Mouse (Mus musculus) retina, postnatal 1 day (tissue): ENCODE measurements around the gene Psme3.
A peak's percentile ranks its signal among the peaks of the same experiment; 100 is the strongest.
"Not testable (repeated sequence)": the region's sequence is repeated elsewhere in the genome, so short reads cannot be mapped to it uniquely, and the experiment has no call there.

Experiments used
- DNase-seq: peaks from one replicate; pipeline ENCODE4 v3.0.0-alpha.2; 2012

The Psme3 gene

DNA sequence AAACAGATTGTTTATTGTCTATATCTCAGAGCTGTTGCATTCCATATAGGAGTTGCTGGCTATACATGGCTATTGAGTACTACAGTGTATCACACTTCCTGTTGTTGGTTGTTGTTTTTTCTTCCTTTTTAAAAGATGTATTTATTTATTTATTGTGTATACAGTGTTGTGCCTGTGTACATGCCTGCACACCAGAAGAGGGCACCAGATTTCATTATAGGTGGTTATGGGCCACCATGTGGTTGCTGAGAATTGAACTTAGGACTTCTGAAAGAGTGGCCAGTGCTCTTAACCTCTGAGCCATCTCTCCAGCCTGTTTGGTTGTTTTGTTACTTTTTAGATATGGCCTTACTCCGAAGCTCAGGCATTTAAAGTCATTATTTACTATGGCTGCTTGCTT is 1.4 kb upstream of the Psme3 start:
- DNase-seq, result no peak

DNA sequence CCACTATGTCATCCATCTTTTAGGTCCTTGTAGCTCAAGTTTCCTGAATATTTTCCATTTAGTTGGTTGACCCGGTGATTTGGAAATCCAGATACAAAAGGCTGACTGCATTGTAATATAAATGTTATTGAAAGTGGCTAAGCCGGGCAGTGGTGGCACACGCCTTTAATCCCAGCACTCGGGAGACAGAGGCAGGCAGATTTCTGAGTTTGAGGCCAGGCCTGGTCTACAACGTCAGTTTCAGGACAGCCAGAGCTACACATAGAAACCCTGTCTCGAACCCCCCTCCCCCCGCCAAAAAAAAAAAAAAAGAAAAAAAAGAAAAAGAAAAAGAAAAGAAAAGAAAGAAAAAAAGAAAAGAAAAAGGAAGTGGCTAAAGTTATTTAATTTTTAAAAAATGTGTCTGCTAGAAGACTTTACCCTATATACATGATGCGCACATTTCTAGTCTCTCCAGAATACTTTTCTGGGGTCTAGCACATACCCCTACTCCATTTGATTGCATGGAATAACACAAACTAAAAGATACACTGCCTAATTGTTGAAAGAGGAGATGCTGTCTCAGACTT is 847 bp upstream of the Psme3 start:
- no peak for DNase-seq

DNA sequence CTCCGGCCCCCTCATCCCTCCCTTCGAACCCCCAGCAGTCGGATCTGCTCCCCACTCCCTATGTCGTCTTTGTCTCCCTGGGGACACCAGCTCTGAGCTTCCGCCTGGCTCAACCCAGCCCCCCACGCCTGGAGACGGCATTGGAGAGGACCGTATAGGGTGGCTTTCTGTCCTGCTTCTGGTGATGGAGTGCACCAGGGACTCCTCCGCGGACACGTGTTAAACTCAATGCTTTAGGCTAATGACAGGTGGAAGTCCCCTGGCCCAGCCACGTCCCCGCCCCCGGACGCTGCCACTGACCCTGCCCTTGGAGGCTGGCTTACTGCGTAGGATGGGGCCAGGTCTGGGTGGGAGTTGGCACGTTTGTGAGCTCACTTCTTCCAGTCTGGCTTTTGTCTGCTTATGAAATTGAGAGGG is 496 bp downstream of the Psme3 start:
- no peak for DNase-seq

DNA sequence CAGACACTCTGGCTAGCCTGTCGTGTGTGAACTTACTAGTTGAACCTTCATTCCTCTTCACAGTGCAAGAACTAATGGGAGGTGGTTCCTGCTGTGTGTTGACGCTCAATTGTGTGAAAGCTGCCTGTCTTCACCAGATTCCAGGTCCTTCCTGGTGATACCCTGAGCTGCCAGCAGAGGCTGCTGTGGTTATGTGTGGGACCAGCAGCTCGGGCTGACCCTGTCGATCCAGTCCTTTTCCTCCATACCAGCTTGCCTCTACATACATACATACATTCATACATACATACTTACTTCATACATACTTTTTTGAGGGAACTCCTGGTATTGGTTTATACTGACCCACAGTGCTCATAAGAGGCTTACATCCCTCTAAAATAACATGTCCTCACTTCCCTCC is 7.6 kb downstream of the Psme3 start:
- DNase-seq, result peak; percentile 75

DNA sequence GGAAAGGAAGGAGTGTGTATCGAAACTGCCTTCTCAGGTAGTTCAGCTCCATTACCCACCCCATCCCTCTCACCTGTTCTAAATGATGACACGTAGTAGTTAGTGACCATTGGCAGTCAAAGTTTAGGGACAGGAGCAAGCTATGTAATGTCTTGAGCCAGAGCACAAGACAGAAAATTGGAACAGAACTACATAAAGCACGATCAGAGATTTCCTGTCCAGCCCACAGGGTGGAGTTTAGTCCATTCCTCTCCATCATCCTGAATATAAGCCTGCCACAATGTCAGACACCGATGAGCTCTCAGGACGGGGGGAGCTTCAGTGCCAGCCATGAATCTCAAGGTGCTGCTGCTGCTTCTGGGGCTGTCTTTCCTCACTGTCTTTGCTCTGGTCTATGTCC is 8.8 kb downstream of the Psme3 start, which contains the start of gene Aoc2:
TSS of gene Aoc2 (plus strand) at position 301 of the 400 bp plus-strand sequence.
- no peak for DNase-seq

DNA sequence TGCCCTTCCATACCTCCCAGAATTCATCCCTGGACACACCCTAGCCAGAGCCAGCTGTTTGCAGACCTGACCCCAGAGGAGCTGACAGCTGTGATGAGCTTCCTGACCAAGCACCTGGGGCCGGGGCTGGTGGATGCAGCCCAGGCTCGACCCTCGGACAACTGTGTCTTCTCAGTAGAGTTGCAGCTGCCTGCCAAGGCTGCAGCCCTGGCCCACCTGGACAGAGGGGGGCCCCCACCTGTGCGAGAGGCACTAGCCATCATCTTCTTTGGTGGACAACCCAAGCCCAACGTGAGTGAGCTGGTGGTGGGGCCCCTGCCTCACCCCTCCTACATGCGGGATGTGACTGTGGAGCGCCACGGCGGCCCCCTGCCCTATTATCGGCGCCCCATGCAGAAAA is 9.2 kb downstream of the Psme3 start:
- DNase-seq, result not testable (repeated sequence)

DNA sequence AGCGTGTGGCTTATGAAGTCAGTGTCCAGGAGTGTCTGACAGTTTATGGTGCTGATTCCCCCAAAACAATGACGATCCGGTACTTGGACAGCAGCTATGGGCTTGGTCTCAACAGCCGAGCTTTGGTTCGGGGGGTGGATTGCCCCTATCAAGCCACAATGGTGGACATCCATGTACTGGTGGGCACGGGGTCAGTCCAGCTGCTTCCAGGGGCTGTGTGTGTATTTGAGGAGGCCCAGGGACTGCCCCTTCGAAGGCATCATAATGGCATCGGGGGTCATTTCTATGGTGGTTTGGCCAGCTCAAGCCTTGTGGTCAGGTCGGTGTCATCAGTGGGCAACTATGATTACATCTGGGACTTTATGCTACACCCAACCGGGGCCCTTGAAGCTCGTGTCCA is 10.1 kb downstream of the Psme3 start:
- DNase-seq, result no peak

DNA sequence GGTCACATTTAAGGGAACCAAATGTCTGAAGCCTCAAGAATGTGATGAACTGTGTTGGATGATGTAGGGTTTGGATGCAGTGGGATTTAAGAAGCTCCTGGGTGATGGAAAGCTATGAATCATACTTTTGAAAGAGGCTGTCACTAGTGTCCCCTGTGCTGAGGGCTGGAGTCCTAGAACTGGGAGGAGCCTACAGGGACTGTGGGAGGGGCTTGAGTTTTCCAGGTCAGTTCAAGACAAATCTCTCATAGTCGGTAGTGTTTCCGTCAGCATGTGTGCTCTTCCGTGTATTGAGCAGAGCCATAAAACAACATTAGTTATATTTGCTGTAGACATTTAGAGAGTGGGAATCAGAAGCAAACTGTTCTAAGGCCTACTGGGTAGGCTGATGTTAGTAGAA is 11.3 kb downstream of the Psme3 start:
- DNase-seq, result peak; percentile 34

DNA sequence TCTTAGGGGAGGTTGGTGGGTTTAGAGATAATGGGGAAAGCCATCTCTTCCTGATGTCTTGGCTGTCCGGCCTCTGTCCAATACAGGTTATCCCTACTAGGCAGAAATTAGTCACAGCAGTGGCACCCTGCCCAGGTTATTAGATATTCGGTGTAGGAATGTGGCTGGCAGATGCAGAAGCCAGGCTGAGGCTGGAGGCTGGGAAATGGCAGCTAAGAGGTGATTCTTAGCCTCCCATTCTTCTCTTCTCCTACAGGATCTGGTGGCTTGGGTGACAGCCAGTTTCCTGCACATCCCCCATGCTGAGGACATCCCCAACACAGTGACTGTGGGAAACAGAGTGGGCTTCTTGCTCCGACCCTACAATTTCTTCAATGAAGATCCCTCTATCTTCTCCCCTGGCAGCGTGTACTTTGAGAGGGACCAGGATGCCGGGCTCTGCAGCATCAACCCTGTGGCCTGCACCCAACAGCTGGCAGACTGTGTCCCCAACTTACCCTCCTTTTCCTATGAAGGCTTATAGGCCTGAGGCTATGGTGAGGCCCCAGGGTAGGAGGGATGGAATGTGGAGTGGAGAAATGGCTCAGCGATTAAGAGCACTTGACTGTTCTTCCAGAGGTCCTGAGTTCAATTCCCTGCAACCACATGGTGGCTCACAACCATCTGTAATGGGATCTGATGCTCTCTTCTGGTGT is 13.1 kb downstream of the Psme3 start:
- no peak for DNase-seq

DNA sequence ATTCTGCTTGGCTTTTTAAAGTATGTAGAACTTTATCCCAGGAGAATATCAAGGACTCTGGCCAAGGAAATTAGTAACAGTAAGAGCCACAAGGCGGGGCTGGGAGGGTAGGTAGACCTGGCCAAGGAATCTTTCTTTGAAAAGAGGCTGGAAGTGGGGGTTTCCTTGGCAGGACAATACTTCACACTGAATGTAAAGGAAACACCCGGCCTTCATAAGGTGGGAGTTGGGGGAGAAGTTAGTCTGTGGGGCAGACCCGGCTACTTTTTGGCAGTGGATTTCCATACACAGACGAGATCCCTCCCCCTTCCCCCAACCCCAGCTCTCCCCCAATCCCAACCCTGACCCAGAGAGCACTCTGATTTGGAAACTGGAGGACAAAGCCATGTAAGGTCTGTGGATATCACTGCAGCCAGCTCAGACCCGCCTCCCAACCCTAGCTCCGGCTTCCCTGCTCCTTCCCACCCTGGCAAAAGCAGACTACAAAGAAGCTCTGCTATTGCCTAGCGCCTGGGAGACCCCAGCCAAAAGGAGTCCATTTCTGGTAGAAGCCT is 14.4 kb downstream of the Psme3 start, which contains the start of gene Aoc3:
TSS of gene Aoc3 (plus strand) at position 235 of the 554 bp plus-strand sequence.
- no peak for DNase-seq

DNA sequence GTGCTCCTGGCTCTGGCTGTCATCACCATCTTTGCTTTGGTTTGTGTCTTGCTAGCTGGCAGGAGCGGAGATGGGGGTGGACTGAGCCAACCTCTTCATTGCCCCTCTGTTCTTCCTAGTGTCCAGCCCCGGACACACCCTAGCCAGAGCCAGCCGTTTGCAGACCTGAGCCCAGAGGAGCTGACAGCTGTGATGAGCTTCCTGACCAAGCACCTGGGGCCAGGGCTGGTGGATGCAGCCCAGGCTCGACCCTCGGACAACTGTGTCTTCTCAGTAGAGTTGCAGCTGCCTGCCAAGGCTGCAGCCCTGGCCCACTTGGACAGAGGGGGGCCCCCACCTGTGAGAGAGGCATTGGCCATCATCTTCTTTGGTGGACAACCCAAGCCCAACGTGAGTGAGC is 14.9 kb downstream of the Psme3 start:
- not testable (repeated sequence) for DNase-seq

DNA sequence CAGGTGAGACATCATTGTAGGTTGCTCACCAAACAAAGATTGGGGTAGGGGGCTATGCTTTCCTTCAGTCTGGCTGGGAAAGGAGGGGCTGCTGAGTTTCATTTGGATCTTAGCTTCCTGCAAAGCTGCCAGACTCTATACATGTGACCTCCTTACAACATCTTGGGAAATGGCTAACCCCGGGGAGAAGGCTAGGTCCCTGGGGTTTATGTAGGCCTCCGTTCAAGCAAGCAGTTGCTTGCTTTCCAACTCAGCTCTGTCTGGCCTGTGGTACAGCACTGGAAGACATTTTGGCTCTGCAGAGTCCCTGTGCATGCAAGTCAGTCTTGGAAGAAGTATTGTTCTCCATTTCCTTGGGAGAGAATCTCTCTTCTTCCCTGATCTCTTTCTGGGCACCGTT is 16.5 kb downstream of the Psme3 start:
- DNase-seq, result no peak

DNA sequence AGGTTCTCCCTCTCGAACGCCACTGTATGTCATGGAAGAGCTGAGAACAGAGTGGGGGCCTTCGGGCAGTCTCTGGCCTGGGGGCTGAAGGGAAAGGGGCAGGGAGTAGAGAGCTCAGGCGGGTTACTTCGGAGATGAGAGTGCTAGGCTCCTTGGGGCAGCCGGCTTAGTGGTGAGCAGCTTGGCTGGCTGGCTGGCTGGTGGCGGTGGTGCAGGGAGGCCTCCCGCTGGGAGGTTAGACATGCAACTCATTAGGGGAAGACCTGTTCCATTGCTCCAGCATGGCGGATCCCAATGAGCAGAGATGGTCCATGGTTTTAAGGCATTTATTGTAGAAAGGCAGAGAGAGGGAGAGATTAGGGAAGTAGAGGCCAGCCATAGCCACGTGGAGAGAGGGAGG is 18.0 kb downstream of the Psme3 start:
- peak; percentile 27 for DNase-seq

DNA sequence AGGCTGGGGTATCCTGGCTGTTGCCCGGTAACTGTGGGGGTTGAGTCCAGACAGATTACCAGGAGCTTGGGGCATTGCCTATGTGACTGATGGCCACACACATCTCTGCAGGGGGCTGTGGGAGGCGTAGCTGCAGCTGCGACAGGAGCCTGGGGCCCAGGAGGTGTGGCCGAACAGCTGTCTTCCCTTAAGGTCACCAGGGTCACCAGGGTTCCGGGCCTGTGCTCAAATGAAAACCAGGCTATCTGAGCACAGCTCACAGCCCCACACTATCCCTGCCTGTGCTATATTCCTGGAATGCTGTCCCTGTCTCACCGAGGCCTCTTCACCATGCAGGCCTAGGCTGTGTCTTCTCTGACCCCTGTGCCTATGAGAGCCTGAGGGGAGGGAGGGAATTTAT is 18.5 kb downstream of the Psme3 start:
- DNase-seq, result peak; percentile 26

DNA sequence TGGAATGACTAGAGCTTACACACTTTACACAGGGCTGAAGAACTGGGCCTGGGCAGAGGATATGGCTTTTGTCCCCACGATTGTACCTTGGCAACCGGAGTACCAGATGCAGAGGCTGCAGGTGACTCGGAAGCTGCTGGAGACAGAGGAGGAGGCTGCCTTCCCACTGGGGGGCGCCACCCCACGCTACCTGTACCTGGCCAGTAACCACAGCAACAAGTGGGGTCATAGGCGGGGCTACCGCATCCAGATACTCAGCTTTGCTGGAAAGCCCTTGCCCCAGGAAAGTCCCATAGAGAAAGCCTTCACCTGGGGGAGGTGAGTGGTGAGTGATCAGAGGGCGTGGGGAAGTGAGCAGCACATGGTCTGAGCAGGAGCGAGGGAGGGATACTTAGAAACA is 19.7 kb downstream of the Psme3 start:
- DNase-seq, result no peak

DNA sequence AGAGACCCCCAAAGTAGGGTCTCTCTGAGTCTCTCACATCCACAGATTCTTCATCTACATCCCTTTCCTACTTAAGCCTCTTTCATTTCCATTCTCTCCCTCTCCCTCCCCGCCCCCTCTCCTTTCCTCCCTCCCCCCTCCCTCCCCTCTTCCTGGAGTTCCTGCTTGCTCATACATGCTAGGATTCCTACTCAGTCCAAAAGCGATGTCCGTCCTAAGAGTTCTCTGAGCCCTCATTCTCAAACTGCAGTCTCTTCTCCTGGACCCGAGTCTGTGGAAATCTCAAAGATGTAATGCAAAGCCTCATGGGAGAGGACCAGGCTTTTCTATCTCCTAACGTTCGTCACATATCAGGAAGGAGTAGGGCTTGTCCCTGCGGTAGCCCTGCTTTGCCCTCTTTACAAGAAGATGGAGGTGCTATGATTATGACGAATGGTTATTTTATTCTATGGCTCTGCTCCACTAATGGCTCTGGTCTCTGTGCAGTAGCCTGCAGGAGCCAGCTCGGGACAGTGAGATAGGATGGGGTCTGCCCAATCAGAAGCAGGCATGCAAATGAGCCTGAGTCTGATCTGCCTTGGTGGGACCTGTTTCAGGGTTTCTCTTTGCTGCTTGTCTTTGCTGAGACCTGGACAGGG is 22.2 kb downstream of the Psme3 start:
- peak; percentile 86 for DNase-seq

DNA sequence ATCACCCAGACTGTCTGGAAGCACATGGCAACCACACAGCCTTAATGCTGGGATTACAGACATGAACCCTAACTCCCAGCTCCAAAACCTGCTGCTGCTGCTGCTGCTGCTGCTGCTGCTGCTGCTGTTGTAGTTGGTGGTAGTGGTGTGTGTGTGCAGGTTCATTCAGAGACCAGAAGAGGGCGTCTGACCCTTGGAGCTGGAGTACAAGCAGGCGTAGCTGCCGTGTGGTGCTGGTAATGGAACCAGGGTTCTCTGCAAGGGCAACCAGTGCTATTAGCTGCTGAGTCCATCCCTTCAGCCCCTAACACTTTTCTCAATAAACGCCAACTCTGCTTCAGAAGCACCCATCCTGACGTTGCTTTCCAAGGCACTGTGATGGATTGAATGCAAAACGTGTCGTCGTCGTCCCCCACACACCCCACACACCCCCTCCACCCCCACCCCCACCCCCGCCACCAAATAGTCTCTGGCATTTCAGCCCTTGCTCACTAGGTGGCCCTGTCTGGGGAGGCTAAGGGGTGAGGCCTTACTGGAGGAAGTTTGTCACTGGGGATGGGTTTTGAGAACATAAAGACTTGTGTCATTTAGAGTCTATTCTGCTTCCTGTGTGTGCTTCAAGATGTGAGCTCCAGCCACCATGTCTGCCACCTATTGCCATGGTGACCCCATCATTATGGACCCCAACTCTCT is 31.2 kb downstream of the Psme3 start:
- no peak for DNase-seq

DNA sequence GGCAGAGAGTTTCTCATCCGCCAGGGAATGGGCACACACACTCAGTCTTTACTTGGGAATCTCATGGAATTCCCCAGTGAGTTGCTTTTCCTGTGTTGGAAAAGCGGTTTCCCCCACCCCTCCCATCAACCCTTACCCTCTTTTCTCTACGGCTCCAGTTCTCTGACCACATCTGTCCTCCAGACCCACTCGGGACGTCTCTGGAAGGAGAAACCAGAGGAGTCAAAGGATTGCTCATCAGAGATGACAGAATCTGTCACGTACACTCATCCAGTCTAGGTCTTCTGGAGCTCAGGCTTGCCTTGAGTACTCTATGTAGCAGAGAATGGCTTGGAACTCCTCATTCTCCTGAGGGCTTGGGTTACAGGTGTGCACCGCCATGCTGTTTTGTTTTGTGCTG is 32.8 kb downstream of the Psme3 start:
- no peak for DNase-seq

DNA sequence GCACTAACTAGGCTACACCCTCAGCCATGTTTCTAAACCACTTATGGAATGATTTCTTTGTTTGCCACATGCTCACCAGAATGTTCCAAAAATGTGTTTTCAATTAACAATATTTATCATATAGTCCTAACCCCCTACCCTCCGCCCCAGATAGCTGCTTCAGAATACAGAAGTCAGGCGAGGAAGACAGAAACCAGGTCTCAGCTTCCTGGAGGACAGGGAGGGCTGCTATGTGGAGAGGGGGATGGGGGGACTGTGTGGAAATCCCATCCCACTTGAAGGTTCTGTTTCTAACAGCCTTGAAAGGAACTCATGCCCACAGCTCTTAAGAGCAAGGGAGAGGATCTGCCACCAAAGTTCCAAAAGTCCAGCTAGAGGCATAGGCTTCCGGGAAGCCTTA is 33.2 kb downstream of the Psme3 start:
- no peak for DNase-seq

DNA sequence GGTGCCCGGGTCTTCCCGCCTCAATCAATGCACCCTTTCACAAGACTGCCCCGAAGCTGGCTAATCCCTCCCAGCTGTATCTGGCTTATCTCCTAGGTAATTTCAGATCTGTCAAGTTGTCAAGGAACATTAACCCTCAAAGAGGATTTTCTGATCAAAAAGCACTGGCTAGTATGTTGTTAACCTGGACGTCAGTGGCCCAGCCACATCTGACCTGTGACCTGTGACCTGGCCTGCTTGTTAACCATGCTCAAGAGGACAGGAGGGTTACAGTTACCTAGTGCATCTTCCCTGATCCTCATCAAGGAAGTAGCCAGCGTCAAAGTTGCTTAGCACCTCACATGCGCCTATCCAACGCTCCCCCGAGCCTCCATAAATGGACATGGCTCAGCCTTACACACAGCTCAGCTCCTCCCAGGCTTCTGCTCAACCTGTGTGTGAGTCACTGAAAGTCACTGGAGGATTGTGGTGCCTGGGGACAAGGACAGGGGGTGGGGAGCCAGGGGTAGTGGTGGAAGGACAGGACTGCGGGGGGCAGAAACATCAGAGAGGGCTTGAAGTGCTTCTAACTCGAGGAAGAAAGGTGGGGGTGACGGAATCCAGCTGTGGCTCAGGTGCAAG is 35.2 kb downstream of the Psme3 start:
- peak; percentile 9 for DNase-seq

DNA sequence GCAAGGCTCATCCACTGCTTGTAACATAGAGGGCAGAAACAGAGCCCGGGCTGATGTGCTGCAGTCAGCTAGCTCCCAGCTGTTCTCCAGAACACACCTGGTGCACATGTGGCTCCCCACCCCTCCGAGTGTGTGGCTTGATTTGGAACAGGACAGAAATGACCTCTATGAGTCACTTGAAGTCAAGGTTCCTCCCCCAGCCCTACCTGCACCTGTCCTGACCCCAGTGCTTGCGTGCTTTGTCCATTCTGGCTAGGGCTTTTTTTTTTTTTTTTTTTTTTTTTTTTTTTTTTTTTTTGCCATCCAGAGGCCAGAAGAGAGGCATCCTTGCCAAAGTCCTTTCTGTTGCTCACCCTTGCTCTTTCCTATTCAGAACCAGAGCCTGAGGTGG is 35.7 kb downstream of the Psme3 start:
- DNase-seq, result no peak

DNA sequence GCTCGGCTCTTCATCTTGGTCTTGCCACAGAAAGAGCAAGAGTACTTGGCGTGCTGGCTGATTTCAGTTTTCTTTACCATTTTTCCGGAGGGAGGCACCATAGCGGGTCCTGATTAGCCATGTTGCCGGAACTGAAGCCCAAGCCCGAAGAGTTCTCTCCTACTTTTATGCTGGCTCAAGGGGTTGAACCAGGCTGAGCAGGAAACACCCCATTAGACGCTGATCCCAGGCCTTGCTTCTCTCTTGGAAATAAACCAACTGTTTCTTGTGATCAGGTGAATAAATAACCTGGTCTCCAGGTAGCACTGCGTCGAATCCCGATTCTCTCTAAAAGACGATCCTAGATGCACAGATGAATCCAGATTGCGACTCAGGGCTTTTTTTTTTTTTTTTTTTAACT is 37.4 kb downstream of the Psme3 start:
- no peak for DNase-seq

DNA sequence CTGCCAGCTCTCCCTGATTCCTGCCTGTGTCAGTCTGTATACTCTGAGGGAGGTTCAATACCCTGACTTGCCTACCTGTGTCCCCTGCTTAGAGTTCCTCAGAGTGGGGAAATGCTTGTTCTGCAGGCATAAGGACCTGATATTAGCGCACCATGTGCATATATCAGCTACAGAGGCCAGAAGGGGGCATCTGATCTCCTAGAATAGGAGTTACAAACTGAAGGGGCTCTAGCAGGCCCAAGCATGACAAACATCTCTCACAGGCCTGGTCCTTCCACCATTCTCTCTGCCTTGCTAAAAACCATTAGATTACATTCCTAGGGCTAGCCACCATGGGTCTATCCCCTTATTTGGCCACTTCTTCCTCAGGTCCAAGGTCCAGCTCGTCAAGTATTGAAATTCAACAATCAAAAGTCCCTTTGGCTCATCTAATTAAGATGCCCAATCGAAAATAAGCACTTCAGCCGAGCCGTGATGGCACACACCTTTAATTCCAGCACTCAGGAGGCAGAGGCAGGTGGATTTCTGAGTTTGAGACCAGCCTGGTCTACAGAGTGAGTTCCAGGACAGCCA is 38.5 kb downstream of the Psme3 start:
- DNase-seq, result no peak
